Mouse (Mus musculus): ENCODE results near the gene Itpkc. TPM values are rescaled to one million over a fixed set of nuclear protein-coding genes. Genes with fewer than 3 reads are reported as not detected.
A peak's percentile ranks its signal among the peaks of the same experiment; 100 is the strongest.

Itpkc gene
- polyA plus RNA-seq, 2 experiments, result 1.3 to 2.0 TPM

GRCm38 (mm10) chr7:27227276-27227675 is 1.2 kb downstream of the Itpkc start:
- H3K4me1 ChIP-seq (replicated peaks; ENCODE audit: control insufficient read depth in 2 of 2, insufficient read depth in 2 of 2, low read length in 1 of 2), result peaks cover 30 to 47% of the 10 kb centered on the region in 2 experiments
- WGBS (ENCODE audit: insufficient replicate concordance), result 40% methylated on average over 9 of the region's 9 CpGs
- peak overlapping the region; percentile 92 for H3K4me2 ChIP-seq (ENCODE audit: low read depth)
- DNase-seq (ENCODE audit: low read depth in 3 of 3, low spot score in 3 of 3), result no peak
- H3K9me3 ChIP-seq (ENCODE audit: control insufficient read depth, low read length), result no peaks in the 10 kb centered on the region
- H3K9ac ChIP-seq (replicated peaks), result peak overlapping the region; percentile 69
- no peak overlapping the region for H3K27ac ChIP-seq
- no peaks in the 10 kb centered on the region for H3K27me3 ChIP-seq (ENCODE audit: control insufficient read depth, insufficient read depth, low read length)
- peak overlapping the region; percentile 71 to 80 for H3K4me3 ChIP-seq (ENCODE audit: insufficient read depth in 1 of 2, low read depth in 2 of 2, low read length in 2 of 2)
- TF ChIP-seq CTCF (IDR thresholded peaks at IDR 0.05; ENCODE audit: low read depth) (no peak), EP300 (IDR thresholded peaks at IDR 0.05; ENCODE audit: low read depth) (no peak)
- no peaks in the 10 kb centered on the region for H3K36me3 ChIP-seq (replicated peaks; ENCODE audit: control insufficient read depth, insufficient read depth, low read depth)
- ATAC-seq (ENCODE audit: insufficient read depth), result no peak

GRCm38 (mm10) chr7:27224877-27225575 is 3.4 kb downstream of the Itpkc start:
- Histone ChIP-seq H3K36me3 (replicated peaks; ENCODE audit: control insufficient read depth, insufficient read depth, low read depth) (no peaks in the 10 kb centered on the region), H3K4me2 (ENCODE audit: low read depth) (peak overlapping the region; percentile 14; the same call in 1 of the 2 replicates), H3K4me3 (ENCODE audit: insufficient read depth in 1 of 2, low read depth in 2 of 2, low read length in 2 of 2) (no peak overlapping the region), H3K27me3 (ENCODE audit: control insufficient read depth, insufficient read depth, low read length) (no peaks in the 10 kb centered on the region), H3K9ac (replicated peaks) (peak overlapping the region; percentile 18; the same call in 1 of the 2 replicates), H3K4me1 (replicated peaks; ENCODE audit: control insufficient read depth in 2 of 2, insufficient read depth in 2 of 2, low read length in 1 of 2) (peaks cover 34 to 54% of the 10 kb centered on the region in 2 experiments), H3K27ac (no peak overlapping the region), H3K9me3 (ENCODE audit: control insufficient read depth, low read length) (no peaks in the 10 kb centered on the region)
- ATAC-seq (ENCODE audit: insufficient read depth), result no peak
- DNase-seq (ENCODE audit: low read depth in 3 of 3, low spot score in 3 of 3), result no peak
- TF ChIP-seq EP300 (IDR thresholded peaks at IDR 0.05; ENCODE audit: low read depth) (no peak), CTCF (IDR thresholded peaks at IDR 0.05; ENCODE audit: low read depth) (no peak)
- WGBS (ENCODE audit: insufficient replicate concordance), result 77% methylated on average over 11 of the region's 11 CpGs

DNA sequence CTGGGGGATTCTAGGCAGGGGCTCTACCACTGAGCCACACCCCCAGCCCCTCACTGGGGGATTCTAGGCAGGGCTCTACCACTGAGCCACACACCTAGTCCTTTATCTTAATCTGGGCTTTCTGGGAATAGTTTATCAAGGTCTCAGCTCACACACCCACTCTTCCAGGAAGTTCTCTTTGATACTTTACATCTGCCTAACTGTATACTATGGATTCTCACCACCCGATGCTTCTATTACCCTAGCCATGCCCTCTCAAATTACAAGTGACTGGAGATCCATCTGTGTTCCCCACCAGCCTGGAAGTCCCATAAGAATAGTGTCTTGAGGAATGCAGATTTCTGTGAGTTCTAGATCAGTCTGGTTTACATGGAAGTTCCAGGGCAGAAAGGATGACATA is 5.9 kb downstream of the Itpkc start:
- Histone ChIP-seq H3K9me3 (ENCODE audit: control insufficient read depth, low read length) (no peaks in the 10 kb centered on the region), H3K4me3 (ENCODE audit: insufficient read depth in 1 of 2, low read depth in 2 of 2, low read length in 2 of 2) (no peak overlapping the region), H3K27ac (no peak overlapping the region), H3K4me2 (ENCODE audit: low read depth) (peak overlapping the region; percentile 20; the same call in 1 of the 2 replicates), H3K36me3 (replicated peaks; ENCODE audit: control insufficient read depth, insufficient read depth, low read depth) (no peaks in the 10 kb centered on the region; the same call in 1 of the 2 replicates), H3K9ac (replicated peaks) (0 out of 2 replicates have a peak overlapping the region, but pooled peaks have one; percentile 2), H3K4me1 (replicated peaks; ENCODE audit: control insufficient read depth in 2 of 2, insufficient read depth in 2 of 2, low read length in 1 of 2) (peaks cover 26 to 49% of the 10 kb centered on the region in 2 experiments), H3K27me3 (ENCODE audit: control insufficient read depth, insufficient read depth, low read length) (no peaks in the 10 kb centered on the region)
- DNase-seq (ENCODE audit: low read depth in 3 of 3, low spot score in 3 of 3), result peak in 1 of 3 experiments; percentile 50
- no peak for TF ChIP-seq EP300 (IDR thresholded peaks at IDR 0.05; ENCODE audit: low read depth)
- no peak for TF ChIP-seq CTCF (IDR thresholded peaks at IDR 0.05; ENCODE audit: low read depth)
- peak; percentile 74 for ATAC-seq (ENCODE audit: insufficient read depth)
- 20% methylated on average over 1 of the region's 1 CpGs for whole genome bisulfite sequencing (ENCODE audit: insufficient replicate concordance)

- H3K4me3 ChIP-seq (ENCODE audit: insufficient read depth in 1 of 2, low read depth in 2 of 2, low read length in 2 of 2), result no peak overlapping the region
- no peaks in the 10 kb centered on the region for H3K27me3 ChIP-seq (ENCODE audit: control insufficient read depth, insufficient read depth, low read length)
- DNase-seq (ENCODE audit: low read depth in 3 of 3, low spot score in 3 of 3) (no peak), ATAC-seq (ENCODE audit: insufficient read depth) (no peak)
- peaks cover 20 to 43% of the 10 kb centered on the region in 2 experiments for H3K4me1 ChIP-seq (replicated peaks; ENCODE audit: control insufficient read depth in 2 of 2, insufficient read depth in 2 of 2, low read length in 1 of 2)
- no peak overlapping the region for H3K9ac ChIP-seq (replicated peaks)
- H3K9me3 ChIP-seq (ENCODE audit: control insufficient read depth, low read length), result no peaks in the 10 kb centered on the region
- no peak overlapping the region for H3K27ac ChIP-seq
- no peak overlapping the region for H3K4me2 ChIP-seq (ENCODE audit: low read depth)
- WGBS (ENCODE audit: insufficient replicate concordance), result 76% methylated on average over 6 of the region's 6 CpGs
- no peak for TF ChIP-seq EP300 (IDR thresholded peaks at IDR 0.05; ENCODE audit: low read depth)
- no peak for TF ChIP-seq CTCF (IDR thresholded peaks at IDR 0.05; ENCODE audit: low read depth)
- no peaks in the 10 kb centered on the region; the same call in 1 of the 2 replicates for H3K36me3 ChIP-seq (replicated peaks; ENCODE audit: control insufficient read depth, insufficient read depth, low read depth)
Measured at GRCm38 (mm10) chr7:27221939-27222338, 6.5 kb downstream of the Itpkc start.

DNA sequence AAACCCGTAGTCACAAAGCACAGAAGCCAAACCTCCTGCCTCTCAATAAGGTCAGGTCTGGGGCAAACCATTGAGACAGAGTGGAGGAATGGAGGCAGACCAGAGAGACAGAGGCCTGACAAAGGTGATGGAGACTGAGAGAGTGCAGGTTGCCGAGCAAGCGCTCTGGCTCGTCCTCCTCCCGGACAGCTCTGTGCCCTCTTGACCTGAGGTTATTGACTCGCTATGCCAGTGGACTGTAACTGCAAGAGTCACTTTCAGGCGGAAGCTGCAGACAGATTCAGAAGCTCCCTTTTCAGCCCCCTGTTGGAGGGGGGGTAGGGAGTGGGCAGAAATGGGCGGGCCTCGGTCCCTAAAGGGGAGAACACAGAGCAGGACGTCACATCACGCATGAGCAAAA is 8.5 kb downstream of the Itpkc start:
- Histone ChIP-seq H3K9ac (replicated peaks) (no peak overlapping the region), H3K4me3 (ENCODE audit: insufficient read depth in 1 of 2, low read depth in 2 of 2, low read length in 2 of 2) (no peak overlapping the region), H3K27ac (no peak overlapping the region), H3K4me2 (ENCODE audit: low read depth) (no peak overlapping the region), H3K27me3 (ENCODE audit: control insufficient read depth, insufficient read depth, low read length) (no peaks in the 10 kb centered on the region), H3K4me1 (replicated peaks; ENCODE audit: control insufficient read depth in 2 of 2, insufficient read depth in 2 of 2, low read length in 1 of 2) (peaks cover 13 to 30% of the 10 kb centered on the region in 2 experiments), H3K36me3 (replicated peaks; ENCODE audit: control insufficient read depth, insufficient read depth, low read depth) (peaks cover 2% of the 10 kb centered on the region), H3K9me3 (ENCODE audit: control insufficient read depth, low read length) (no peaks in the 10 kb centered on the region)
- 72% methylated on average over 11 of the region's 11 CpGs for WGBS (ENCODE audit: insufficient replicate concordance)
- DNase-seq (ENCODE audit: low read depth in 3 of 3, low spot score in 3 of 3), result no peak
- peak; percentile 31; the same call in 1 of the 2 replicates for ATAC-seq (ENCODE audit: insufficient read depth)
- TF ChIP-seq EP300 (IDR thresholded peaks at IDR 0.05; ENCODE audit: low read depth) (no peak), CTCF (IDR thresholded peaks at IDR 0.05; ENCODE audit: low read depth) (no peak)

All from liver, embryonic 14.5 days (tissue).